Mouse (Mus musculus) liver, adult 2 months (tissue): ENCODE data around the gene Pttg1ip. TPM values are rescaled to one million over a fixed set of nuclear protein-coding genes. Genes with fewer than 3 reads are reported as not detected.

Experiments
- DNase-seq: peaks from one replicate; pipeline ENCODE4 v3.0.0-alpha.2; 2011; ENCODE audit warnings: low read depth, low spot score; ENCODE audit errors: extremely low read depth
- H3K27ac ChIP-seq: fragments of 200-500 bp; replicated peaks from 2 replicates; pipeline ENCODE4 v1.5.1; 2012; ENCODE audit warnings: low read depth, mild to moderate bottlenecking, control low read depth, inconsistent platforms, low read length; ENCODE audit not compliant: insufficient read depth
- H3K27me3 ChIP-seq: fragments of 200-500 bp; 2 replicates; pipeline ENCODE4 v1.6.1; 2012; ENCODE audit warnings: mild to moderate bottlenecking, moderate library complexity, low read length, inconsistent platforms; ENCODE audit not compliant: control insufficient read depth, insufficient read depth
- H3K36me3 ChIP-seq: fragments of 200-500 bp; 2 replicates; pipeline ENCODE4 v1.6.1; 2012; ENCODE audit warnings: low read length, inconsistent platforms; ENCODE audit not compliant: control insufficient read depth, insufficient read depth
- H3K4me1 ChIP-seq: fragments of 200-500 bp; 2 replicates; pipeline ENCODE4 v1.6.1; 2011; ENCODE audit warnings: low read length; ENCODE audit not compliant: control insufficient read depth, insufficient read depth
- H3K4me3 ChIP-seq: fragments of 200-500 bp; 2 replicates; pipeline ENCODE4 v1.5.1; 2011; ENCODE audit warnings: low read depth, mild to moderate bottlenecking, control low read depth, low read length, moderate library complexity; ENCODE audit not compliant: insufficient read depth
- H3K79me2 ChIP-seq: fragments of 200-500 bp; 2 replicates; pipeline ENCODE4 v1.6.1; 2012; ENCODE audit warnings: inconsistent platforms, mild to moderate bottlenecking, low read length, moderate library complexity; ENCODE audit not compliant: control insufficient read depth, insufficient read depth
- H3K9ac ChIP-seq: fragments of 200-500 bp; 2 replicates; pipeline ENCODE4 v1.6.1; 2012; ENCODE audit warnings: low read depth, mild to moderate bottlenecking, control low read depth, inconsistent platforms, low read length
- CTCF ChIP-seq: fragments of 200-500 bp; IDR thresholded peaks from 2 replicates; pipeline ENCODE4 v1.5.1; 2011; ENCODE audit warnings: low read depth, low read length, control low read depth
- POLR2A ChIP-seq: fragments of 200-500 bp; IDR thresholded peaks from 2 replicates; pipeline ENCODE4 v1.6.1; 2011; ENCODE audit warnings: low read length, control low read depth; ENCODE audit not compliant: insufficient read depth; ENCODE audit errors: extremely low read depth
- WGBS: fragments of 180-500 bp; shearing (Covaris S2); methylation state at CpG from one replicate; pipeline ENCODE4 v1.1.7; 2018; 5-methylcytosine and 5-hydroxymethylcytosine counted together
- polyA plus RNA-seq: library from polyadenylated mRNA; depleted of rRNA; stranded (reverse); fragments of >200 nt; gene quantifications from 2 replicates; pipeline ENCODE4 v1.2.3, GENCODE M21; 2012; rRNA removed
- total RNA-seq: library from RNA; depleted of rRNA; stranded (reverse); fragments of >200 nt; gene quantifications from 2 replicates; pipeline ENCODE4 v1.2.3, GENCODE M21; 2014; rRNA removed

Gene Pttg1ip
- total and polyA plus RNA-seq, 2 experiments: 146 to 218 TPM

DNA sequence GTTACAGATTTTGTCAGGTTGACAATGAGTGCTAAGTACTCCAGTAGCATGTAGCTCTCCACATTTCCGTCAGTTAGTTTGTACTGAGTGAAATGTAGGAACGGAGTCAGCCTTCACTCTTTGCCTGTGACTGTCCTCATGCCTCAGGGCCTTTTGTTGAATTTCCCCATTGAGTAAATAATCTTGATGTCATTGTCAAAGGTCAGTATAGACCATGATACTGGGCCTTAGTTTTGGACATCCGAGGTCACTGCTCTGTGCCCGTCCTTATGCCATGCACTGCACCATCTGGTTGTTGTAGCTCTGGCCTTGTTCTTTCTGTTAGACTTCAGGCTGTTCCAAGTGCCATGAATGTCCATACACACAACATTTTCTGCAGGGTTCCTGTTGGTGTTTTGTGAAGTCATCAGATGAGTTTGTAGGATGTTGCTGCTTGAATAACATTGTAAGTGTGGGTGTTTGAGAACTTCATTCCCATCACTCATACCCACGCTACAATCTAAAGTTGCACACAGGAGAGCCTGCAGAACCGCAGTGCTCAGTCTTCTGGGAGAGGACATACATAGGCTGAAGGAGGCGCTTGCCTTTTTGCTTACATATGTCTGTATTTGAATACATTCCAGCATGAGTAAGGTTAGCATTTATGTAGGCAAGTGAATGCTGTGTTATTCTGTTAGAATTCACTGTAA is 54.9 kb downstream of the Pttg1ip start:
- no peak overlapping the region for H3K4me3 ChIP-seq
- peak; percentile 92 for DNase-seq
- H3K9ac ChIP-seq: no peak overlapping the region
- peak overlapping the region; percentile 72 for H3K27ac ChIP-seq
- H3K36me3 ChIP-seq: peaks cover 8% of the 10 kb centered on the region; the same call in 1 of the 2 replicates
- TF ChIP-seq POLR2A (no peak), CTCF (no peak)
- 54% methylated on average over 7 of the region's 7 CpGs for WGBS
- H3K79me2 ChIP-seq: peaks cover 6% of the 10 kb centered on the region; the same call in 1 of the 2 replicates
- H3K27me3 ChIP-seq: no peaks in the 10 kb centered on the region
- peaks cover 46% of the 10 kb centered on the region for H3K4me1 ChIP-seq

- Histone ChIP-seq H3K4me3 (no peak overlapping the region), H3K27me3 (no peaks in the 10 kb centered on the region), H3K4me1 (peaks cover 38% of the 10 kb centered on the region), H3K9ac (no peak overlapping the region), H3K36me3 (peaks cover 19% of the 10 kb centered on the region; the same call in 1 of the 2 replicates), H3K27ac (no peak overlapping the region), H3K79me2 (peaks cover 4% of the 10 kb centered on the region; the same call in 1 of the 2 replicates)
- TF ChIP-seq POLR2A (no peak), CTCF (no peak)
- DNase-seq: no peak
- 71% methylated on average over 6 of the region's 6 CpGs for WGBS
Observed at GRCm38 (mm10) chr10:77638956-77639355, 57.4 kb downstream of the Pttg1ip start.

DNA sequence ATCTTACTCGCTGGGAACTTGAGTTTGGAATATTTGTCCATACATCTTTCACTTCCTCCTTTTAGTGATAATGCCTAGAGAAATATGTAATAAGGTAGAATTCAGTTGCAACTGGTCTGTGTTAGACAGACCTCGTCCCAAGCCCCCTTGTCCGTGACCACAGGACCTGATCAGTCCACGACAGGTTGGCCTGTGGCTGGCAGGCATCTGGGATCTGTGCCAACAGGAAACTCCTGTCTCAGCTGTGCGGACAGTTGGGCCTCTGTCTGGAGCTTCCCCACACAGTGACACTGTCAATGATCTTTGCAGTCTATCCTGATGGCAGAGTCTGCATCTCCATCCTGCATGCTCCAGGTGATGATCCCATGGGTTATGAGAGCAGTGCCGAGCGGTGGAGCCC is 61.6 kb downstream of the Pttg1ip start:
- H3K4me1 ChIP-seq: peaks cover 10% of the 10 kb centered on the region
- no peak overlapping the region for H3K4me3 ChIP-seq
- peaks cover 28% of the 10 kb centered on the region for H3K36me3 ChIP-seq
- no peak for DNase-seq
- no peak overlapping the region for H3K27ac ChIP-seq
- no peaks in the 10 kb centered on the region for H3K27me3 ChIP-seq
- H3K79me2 ChIP-seq: peaks cover 4% of the 10 kb centered on the region; the same call in 1 of the 2 replicates
- no peak overlapping the region for H3K9ac ChIP-seq
- no peak for TF ChIP-seq POLR2A
- no peak for TF ChIP-seq CTCF
- 53% methylated on average over 7 of the region's 7 CpGs for WGBS

DNA sequence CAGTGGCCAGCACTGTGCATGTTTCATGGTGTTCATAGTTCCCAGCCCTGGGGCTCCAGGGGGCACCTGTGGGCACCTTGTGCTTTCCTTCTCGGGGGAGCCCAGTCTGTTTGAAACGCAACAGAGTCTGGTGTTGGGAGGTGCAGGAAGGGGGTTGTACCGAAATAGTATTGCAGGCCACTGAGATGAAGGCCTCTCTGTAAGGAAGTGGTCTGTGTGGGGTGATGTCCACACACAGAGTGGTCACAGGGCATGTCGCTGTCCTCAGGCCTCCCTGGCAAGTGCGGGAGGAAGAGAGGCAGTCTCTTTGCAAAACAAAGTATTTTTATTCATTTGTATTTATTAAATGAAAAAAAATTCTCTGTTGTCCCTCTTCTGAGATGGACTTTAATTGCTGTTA is 64.1 kb downstream of the Pttg1ip start:
- no peak for TF ChIP-seq CTCF
- no peak for TF ChIP-seq POLR2A
- WGBS: 95% methylated on average over 5 of the region's 5 CpGs
- H3K36me3 ChIP-seq: peaks cover 28% of the 10 kb centered on the region
- H3K9ac ChIP-seq: no peak overlapping the region
- no peaks in the 10 kb centered on the region for H3K4me1 ChIP-seq
- DNase-seq: no peak
- no peak overlapping the region for H3K4me3 ChIP-seq
- H3K79me2 ChIP-seq: no peaks in the 10 kb centered on the region
- no peaks in the 10 kb centered on the region for H3K27me3 ChIP-seq
- H3K27ac ChIP-seq: no peak overlapping the region

DNA sequence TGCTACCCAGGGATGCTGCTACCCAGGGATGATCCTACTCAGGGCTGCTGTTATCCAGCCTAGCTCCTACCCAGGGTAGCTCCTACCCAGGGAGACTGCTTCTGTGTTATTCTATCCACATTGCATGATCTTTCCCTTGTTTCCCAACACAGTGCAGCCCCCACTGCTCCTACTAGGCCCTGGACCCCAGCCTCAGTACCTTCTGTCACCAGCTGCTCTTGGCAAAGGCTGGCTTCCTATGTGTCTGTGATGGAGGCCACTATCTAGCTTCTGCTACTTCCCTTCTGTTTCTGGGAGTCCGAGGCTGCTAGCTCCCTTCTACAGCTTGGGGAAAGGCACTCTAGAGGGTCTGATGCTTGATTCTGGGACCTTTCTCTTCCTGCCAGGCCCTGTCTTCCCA is 65.9 kb downstream of the Pttg1ip start:
- no peak overlapping the region for H3K9ac ChIP-seq
- H3K27me3 ChIP-seq: no peaks in the 10 kb centered on the region
- DNase-seq: no peak
- peaks cover 16% of the 10 kb centered on the region for H3K36me3 ChIP-seq
- no peaks in the 10 kb centered on the region for H3K4me1 ChIP-seq
- no peak overlapping the region for H3K4me3 ChIP-seq
- no peak for TF ChIP-seq POLR2A
- TF ChIP-seq CTCF: no peak
- H3K27ac ChIP-seq: no peak overlapping the region
- H3K79me2 ChIP-seq: no peaks in the 10 kb centered on the region
- 81% methylated on average over 1 of the region's 1 CpGs for WGBS

DNA sequence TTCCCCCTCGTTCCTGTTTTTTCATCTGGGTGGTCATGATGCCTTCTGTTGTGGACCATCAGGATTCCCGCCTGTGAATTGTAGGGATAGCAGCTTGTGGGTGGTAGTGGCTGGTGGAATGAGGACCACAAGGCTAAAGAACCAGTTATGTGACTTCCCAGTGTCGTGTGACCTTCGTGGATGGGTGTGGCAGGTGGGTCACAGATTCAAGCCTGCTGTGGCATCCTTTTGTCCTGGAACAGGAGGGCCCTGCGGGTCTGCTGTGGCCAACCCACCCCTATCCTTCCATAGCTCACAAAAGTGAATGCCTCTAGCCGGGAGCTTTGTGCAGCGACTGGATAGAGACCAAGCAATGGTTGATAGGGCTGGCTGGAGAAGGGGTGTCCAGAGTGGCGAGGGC is 66.4 kb downstream of the Pttg1ip start:
- DNase-seq: no peak
- Histone ChIP-seq H3K27me3 (no peaks in the 10 kb centered on the region), H3K9ac (no peak overlapping the region), H3K4me1 (no peaks in the 10 kb centered on the region), H3K4me3 (no peak overlapping the region), H3K27ac (no peak overlapping the region), H3K79me2 (no peaks in the 10 kb centered on the region), H3K36me3 (peaks cover 16% of the 10 kb centered on the region)
- 85% methylated on average over 8 of the region's 8 CpGs for WGBS
- TF ChIP-seq POLR2A (no peak), CTCF (no peak)

Other genes with a start within 250 kb of the Pttg1ip start
- gene Adarb1, start 163.4 kb upstream of the Pttg1ip start, total RNA-seq: 10.4 and 12.2 TPM in 2 replicates
- gene Adarb1, start 163.4 kb upstream of the Pttg1ip start, polyA plus RNA-seq: 4.6 TPM in 2 replicates
- gene Fam207a, start 65.9 kb upstream of the Pttg1ip start, total RNA-seq: 12.7 and 15.5 TPM in 2 replicates
- 24.3 and 27.3 TPM in 2 replicates for gene Fam207a, start 65.9 kb upstream of the Pttg1ip start, polyA plus RNA-seq
- gene Itgb2, start 51.5 kb upstream of the Pttg1ip start, total RNA-seq: 4.8 and 5.6 TPM in 2 replicates
- gene Itgb2, start 51.5 kb upstream of the Pttg1ip start, polyA plus RNA-seq: 4.2 and 5.6 TPM in 2 replicates
- 59.6 and 108 TPM in 2 replicates for gene Sumo3, start 24.4 kb downstream of the Pttg1ip start, total RNA-seq
- 170 and 226 TPM in 2 replicates for gene Sumo3, start 24.4 kb downstream of the Pttg1ip start, polyA plus RNA-seq
- gene Gm49325, start 24.5 kb downstream of the Pttg1ip start, total RNA-seq: 0.47 TPM in 1 of 2 replicates, not detected in the other
- not detected in 2 replicates for gene Gm49325, start 24.5 kb downstream of the Pttg1ip start, polyA plus RNA-seq
- 21.6 and 22.3 TPM in 2 replicates for gene Ube2g2, start 40.6 kb downstream of the Pttg1ip start, total RNA-seq
- 30.4 and 34.2 TPM in 2 replicates for gene Ube2g2, start 40.6 kb downstream of the Pttg1ip start, polyA plus RNA-seq
- gene Tspear, start 104.8 kb downstream of the Pttg1ip start, total RNA-seq: 0.07 and 0.09 TPM in 2 replicates
- gene Tspear, start 104.8 kb downstream of the Pttg1ip start, polyA plus RNA-seq: 0.12 and 0.50 TPM in 2 replicates
- not detected in 2 replicates for gene Gm19402, start 109.0 kb downstream of the Pttg1ip start, total RNA-seq
- gene Gm19402, start 109.0 kb downstream of the Pttg1ip start, polyA plus RNA-seq: not detected in 2 replicates
- gene Gm9508, start 115.5 kb downstream of the Pttg1ip start, total RNA-seq: not detected in 2 replicates
- gene Gm9508, start 115.5 kb downstream of the Pttg1ip start, polyA plus RNA-seq: not detected in 2 replicates
- gene Gm10272, start 124.9 kb downstream of the Pttg1ip start, total RNA-seq: not detected in 2 replicates
- gene Gm10272, start 124.9 kb downstream of the Pttg1ip start, polyA plus RNA-seq: not detected in 2 replicates
- gene Gm10024, start 129.7 kb downstream of the Pttg1ip start, total RNA-seq: not detected in 2 replicates
- gene Gm10024, start 129.7 kb downstream of the Pttg1ip start, polyA plus RNA-seq: not detected in 2 replicates
- gene Gm10142, start 134.1 kb downstream of the Pttg1ip start, total RNA-seq: not detected in 2 replicates
- gene Gm10142, start 134.1 kb downstream of the Pttg1ip start, polyA plus RNA-seq: not detected in 2 replicates
- gene Krtap12-1, start 138.9 kb downstream of the Pttg1ip start, total RNA-seq: not detected in 2 replicates
- gene Krtap12-1, start 138.9 kb downstream of the Pttg1ip start, polyA plus RNA-seq: not detected in 2 replicates
- gene Gm10100, start 144.8 kb downstream of the Pttg1ip start, total RNA-seq: not detected in 2 replicates
- not detected in 2 replicates for gene Gm10100, start 144.8 kb downstream of the Pttg1ip start, polyA plus RNA-seq
- not detected in 2 replicates for gene Gm18596, start 160.9 kb downstream of the Pttg1ip start, total RNA-seq
- gene Gm18596, start 160.9 kb downstream of the Pttg1ip start, polyA plus RNA-seq: not detected in 2 replicates
- gene Gm9736, start 169.6 kb downstream of the Pttg1ip start, total RNA-seq: not detected in 2 replicates
- not detected in 2 replicates for gene Gm9736, start 169.6 kb downstream of the Pttg1ip start, polyA plus RNA-seq
- gene Gm3233, start 178.0 kb downstream of the Pttg1ip start, total RNA-seq: not detected in 2 replicates
- not detected in 2 replicates for gene Gm3233, start 178.0 kb downstream of the Pttg1ip start, polyA plus RNA-seq
- not detected in 2 replicates for gene Gm3238, start 189.6 kb downstream of the Pttg1ip start, total RNA-seq
- not detected in 2 replicates for gene Gm3238, start 189.6 kb downstream of the Pttg1ip start, polyA plus RNA-seq
- gene Gm7138, start 195.2 kb downstream of the Pttg1ip start, total RNA-seq: not detected in 2 replicates
- gene Gm7138, start 195.2 kb downstream of the Pttg1ip start, polyA plus RNA-seq: not detected in 2 replicates
- not detected in 2 replicates for gene Gm3250, start 200.8 kb downstream of the Pttg1ip start, total RNA-seq
- not detected in 2 replicates for gene Gm3250, start 200.8 kb downstream of the Pttg1ip start, polyA plus RNA-seq
- not detected in 2 replicates for gene Gm7137, start 206.5 kb downstream of the Pttg1ip start, total RNA-seq
- gene Gm7137, start 206.5 kb downstream of the Pttg1ip start, polyA plus RNA-seq: not detected in 2 replicates
- gene Gm9639, start 213.4 kb downstream of the Pttg1ip start, total RNA-seq: not detected in 2 replicates
- not detected in 2 replicates for gene Gm9639, start 213.4 kb downstream of the Pttg1ip start, polyA plus RNA-seq
- not detected in 2 replicates for gene Gm19668, start 217.4 kb downstream of the Pttg1ip start, total RNA-seq
- not detected in 2 replicates for gene Gm19668, start 217.4 kb downstream of the Pttg1ip start, polyA plus RNA-seq
- not detected in 2 replicates for gene Gm9507, start 230.1 kb downstream of the Pttg1ip start, total RNA-seq
- not detected in 2 replicates for gene Gm9507, start 230.1 kb downstream of the Pttg1ip start, polyA plus RNA-seq
- not detected in 2 replicates for gene Gm2696, start 233.0 kb downstream of the Pttg1ip start, total RNA-seq
- gene Gm2696, start 233.0 kb downstream of the Pttg1ip start, polyA plus RNA-seq: not detected in 2 replicates
- not detected in 2 replicates for gene Krtap10-4, start 245.4 kb downstream of the Pttg1ip start, total RNA-seq
- not detected in 2 replicates for gene Krtap10-4, start 245.4 kb downstream of the Pttg1ip start, polyA plus RNA-seq